Mouse (Mus musculus) bone marrow, adult 2 months (tissue): ENCODE measurements around the gene Tjp1. TPM values are rescaled to one million over a fixed set of nuclear protein-coding genes. Genes with fewer than 3 reads are reported as not detected.

Experiments
- H3K27ac ChIP-seq: fragments of 200-500 bp; 2 replicates; pipeline ENCODE4 v1.5.1; 2012; ENCODE audit warnings: low read depth, mild to moderate bottlenecking, control low read depth, inconsistent platforms, low read length; ENCODE audit not compliant: control insufficient read depth, poor library complexity, insufficient read depth
- H3K4me1 ChIP-seq: fragments of 200-500 bp; 2 replicates; pipeline ENCODE4 v1.6.1; 2011; ENCODE audit warnings: low read length; ENCODE audit not compliant: control insufficient read depth, insufficient read depth
- H3K4me3 ChIP-seq: fragments of 200-500 bp; replicated peaks from 2 replicates; pipeline ENCODE3; 2011; ENCODE audit warnings: mild to moderate bottlenecking, low read depth, low read length, control low read depth; ENCODE audit not compliant: control insufficient read depth
- CTCF ChIP-seq: fragments of 200-500 bp; IDR thresholded peaks from 2 replicates; pipeline ENCODE4 v1.5.1; 2011; ENCODE audit warnings: low read length, control low read depth; ENCODE audit not compliant: control insufficient read depth, insufficient read depth
- POLR2A ChIP-seq: fragments of 200-500 bp; IDR thresholded peaks from 2 replicates; pipeline ENCODE4 v1.6.1; 2011; ENCODE audit warnings: low read depth, mild to moderate bottlenecking, control low read depth, low read length, borderline replicate concordance; ENCODE audit not compliant: control insufficient read depth
- WGBS: fragments of 180-500 bp; shearing (Covaris S2); methylation state at CpG from one replicate; pipeline ENCODE4 v1.1.7; 2018; 5-methylcytosine and 5-hydroxymethylcytosine counted together
- polyA plus RNA-seq: library from polyadenylated mRNA; stranded (reverse); fragments of >200 nt; gene quantifications from 2 replicates; pipeline ENCODE4 v1.2.4, GENCODE M21; 2011; ENCODE audit warnings: low replicate concordance; ENCODE audit not compliant: missing spikeins, insufficient read depth, insufficient read length

Tjp1 gene
- polyA plus RNA-seq, 1 experiment, result 16.9 TPM

GRCm38 (mm10) chr7:65280944-65281912 is 246.4 kb downstream of the Tjp1 start:
- Histone ChIP-seq H3K4me3 (no peak overlapping the region), H3K27ac (no peak overlapping the region), H3K4me1 (no peaks in the 10 kb centered on the region)
- TF ChIP-seq CTCF (no peak), POLR2A (no peak)
- 76% methylated on average over 10 of the region's 10 CpGs for WGBS

GRCm38 (mm10) chr7:65279277-65279676 is 248.3 kb downstream of the Tjp1 start:
- H3K27ac ChIP-seq, result no peak overlapping the region
- H3K4me3 ChIP-seq, result no peak overlapping the region
- WGBS, result 81% methylated on average over 13 of the region's 13 CpGs
- TF ChIP-seq POLR2A (no peak), CTCF (no peak)
- no peaks in the 10 kb centered on the region for H3K4me1 ChIP-seq

- Histone ChIP-seq H3K4me1 (no peaks in the 10 kb centered on the region), H3K4me3 (no peak overlapping the region), H3K27ac (no peak overlapping the region)
- no peak for TF ChIP-seq CTCF
- TF ChIP-seq POLR2A, result no peak
- WGBS, result 68% methylated on average over 4 of the region's 4 CpGs
Observed at GRCm38 (mm10) chr7:65275761-65276160, 251.8 kb downstream of the Tjp1 start.

- WGBS, result 79% methylated on average over 5 of the region's 5 CpGs
- no peak overlapping the region for H3K27ac ChIP-seq
- H3K4me3 ChIP-seq, result no peak overlapping the region
- TF ChIP-seq POLR2A (no peak), CTCF (no peak)
- no peaks in the 10 kb centered on the region for H3K4me1 ChIP-seq
Observed at GRCm38 (mm10) chr7:65274216-65274615, 253.4 kb downstream of the Tjp1 start.

- WGBS, result 87% methylated on average over 8 of the region's 8 CpGs
- H3K27ac ChIP-seq, result no peak overlapping the region
- no peak overlapping the region for H3K4me3 ChIP-seq
- no peaks in the 10 kb centered on the region for H3K4me1 ChIP-seq
- TF ChIP-seq POLR2A (no peak), CTCF (no peak)
Observed at GRCm38 (mm10) chr7:65249656-65250055, 277.9 kb downstream of the Tjp1 start.

Other genes starting within 250 kb of the Tjp1 start
- 5.1 and 6.3 TPM in 2 replicates for gene Tarsl2, start 117.1 kb upstream of the Tjp1 start, polyA plus RNA-seq
- 17.0 and 57.9 TPM in 2 replicates for gene Tm2d3, start 163.4 kb upstream of the Tjp1 start, polyA plus RNA-seq